Mouse (Mus musculus): ENCODE data around the gene Rufy2. TPM values are rescaled to one million over a fixed set of nuclear protein-coding genes. Genes with fewer than 3 reads are reported as not detected.

Rufy2 gene
- 19.3 TPM for polyA plus RNA-seq (2014; fragmentation: Illumina TruSeq; extraction: RNeasy Lipid Tissue Mini Kit (QIAGEN cat#74804); ENCODE audit: low replicate concordance)

DNA sequence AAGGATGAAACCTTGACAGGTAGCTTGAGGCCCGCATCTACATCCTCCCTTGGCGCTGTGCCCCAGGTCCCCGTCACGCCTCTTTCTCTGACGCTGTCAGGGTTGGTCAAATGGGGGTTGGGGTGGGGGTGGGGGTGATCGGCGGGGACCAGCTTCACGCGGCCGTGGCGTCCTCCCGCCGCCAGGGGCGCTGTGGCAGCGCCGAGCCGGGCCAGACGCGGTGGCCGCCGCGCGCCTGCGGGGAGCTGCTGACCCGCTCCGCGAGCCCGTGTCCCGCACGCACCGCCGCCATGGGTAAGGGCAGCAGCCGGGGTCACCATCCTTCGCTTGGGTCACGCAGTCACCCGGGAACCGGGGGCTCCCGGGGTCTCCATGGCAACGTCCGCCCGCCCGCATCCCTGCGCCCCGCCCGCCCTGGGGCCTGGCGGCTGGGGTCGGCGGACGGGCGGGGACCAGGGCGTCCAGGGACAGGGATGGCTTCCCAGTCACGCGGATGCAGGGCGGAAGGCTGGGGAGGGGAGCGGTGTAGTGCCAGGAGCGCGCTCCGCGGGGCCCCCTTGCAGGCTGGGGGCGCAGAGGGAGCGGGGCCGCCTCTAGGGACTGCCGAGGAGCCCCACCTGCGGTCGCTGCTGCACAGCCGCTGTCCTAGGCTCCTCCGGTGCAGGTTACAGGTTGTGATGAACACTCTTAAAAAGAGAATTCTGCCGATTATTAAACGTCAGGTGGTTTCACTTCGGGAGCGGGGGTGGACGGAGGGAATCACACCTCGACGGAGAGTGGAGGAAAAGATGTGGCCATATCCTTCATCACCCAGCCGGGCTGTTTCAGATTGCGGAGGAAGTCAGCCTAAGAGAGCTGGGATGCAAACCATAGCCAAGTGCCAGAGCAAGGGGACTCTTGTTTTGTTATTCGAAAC lies at the start of gene Rufy2:
Gene Rufy2, plus strand, starts transcription at position 185 of the 916 bp plus-strand sequence.

DNA sequence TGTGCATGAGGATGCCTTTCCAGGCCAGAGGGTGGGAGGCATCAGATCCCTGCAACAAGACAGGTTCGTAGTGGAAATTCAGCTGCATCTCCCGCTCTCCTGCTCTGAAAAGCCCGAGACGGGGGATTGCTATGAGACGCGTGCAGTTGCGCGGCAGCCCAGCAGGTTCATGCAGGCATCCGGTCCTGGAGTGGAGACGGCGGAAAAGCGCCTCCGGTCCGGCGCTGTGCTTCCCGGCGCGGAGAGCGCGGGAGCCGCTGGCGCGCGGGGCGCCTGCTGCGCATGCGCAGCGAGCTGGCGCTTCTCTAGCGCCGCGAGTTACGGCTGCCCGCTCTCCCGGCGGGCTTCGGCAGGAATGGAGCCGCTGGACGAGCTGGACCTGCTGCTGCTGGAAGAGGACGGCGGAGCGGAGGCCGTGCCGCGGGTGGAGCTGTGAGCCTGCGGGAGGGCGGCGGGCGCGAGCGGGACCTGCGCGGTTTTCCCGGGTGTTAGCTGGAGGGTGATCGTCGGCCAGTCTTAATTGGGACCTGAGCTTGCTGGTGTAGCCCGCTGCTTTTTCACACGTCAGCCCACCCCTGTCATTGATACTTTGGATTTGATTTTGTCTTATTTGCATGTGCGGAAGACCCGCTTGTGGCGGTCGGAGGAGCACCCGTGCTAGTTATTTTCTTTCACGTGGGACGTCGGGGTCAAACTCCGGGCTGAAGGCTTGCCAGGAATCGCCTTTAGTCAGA lies 33.1 kb upstream of the Rufy2 start, which contains the start of gene Dna2:
Gene Dna2, plus strand, starts transcription at position 289 of the 734 bp plus-strand sequence.

DNA sequence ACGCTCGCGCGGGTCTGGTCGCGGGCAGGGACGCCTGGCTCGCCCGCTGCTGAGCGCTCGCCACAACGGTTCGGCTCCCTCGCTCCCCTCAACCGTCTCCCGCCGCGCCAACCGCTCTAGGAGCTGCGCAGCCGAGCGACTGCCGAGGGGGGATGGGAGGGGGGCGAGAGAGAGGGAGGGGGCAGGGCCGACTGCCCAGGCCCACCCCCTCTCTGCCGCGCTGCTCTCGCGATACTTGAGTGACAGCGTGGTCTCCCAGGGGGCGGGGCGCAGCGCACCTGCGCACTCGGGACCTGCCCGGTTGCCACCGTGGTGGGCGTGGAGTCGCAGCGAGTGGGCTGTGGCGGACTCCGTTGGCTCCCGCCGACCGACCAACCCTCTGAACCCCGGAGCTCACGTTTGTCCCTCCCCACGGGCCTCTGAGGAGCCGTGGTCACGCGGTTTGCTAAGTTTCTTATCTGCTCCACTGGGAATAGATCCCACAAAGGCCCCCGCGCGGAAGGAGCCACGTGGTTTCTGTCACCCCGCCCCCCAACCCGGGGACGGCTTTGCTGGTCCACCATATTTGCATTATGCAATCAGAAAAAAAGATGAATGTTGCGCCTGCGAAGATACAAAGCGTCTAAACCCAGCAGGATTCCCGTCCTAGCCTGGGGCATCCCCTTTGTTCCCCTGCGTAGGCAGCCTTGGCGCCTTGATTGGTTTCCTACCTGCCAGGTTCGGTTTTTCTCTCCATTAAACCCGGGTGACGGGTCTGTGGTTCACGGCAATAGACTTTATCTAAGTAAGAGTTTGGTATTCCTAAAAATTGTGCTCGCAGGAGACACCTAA lies 43.9 kb downstream of the Rufy2 start, which contains the start of the genes Hnrnph3 and Pbld2:
Gene Hnrnph3, minus strand, starts transcription at position 469 of the 831 bp plus-strand sequence.
Gene Pbld2, plus strand, starts transcription at position 567 of the 831 bp plus-strand sequence.

DNA sequence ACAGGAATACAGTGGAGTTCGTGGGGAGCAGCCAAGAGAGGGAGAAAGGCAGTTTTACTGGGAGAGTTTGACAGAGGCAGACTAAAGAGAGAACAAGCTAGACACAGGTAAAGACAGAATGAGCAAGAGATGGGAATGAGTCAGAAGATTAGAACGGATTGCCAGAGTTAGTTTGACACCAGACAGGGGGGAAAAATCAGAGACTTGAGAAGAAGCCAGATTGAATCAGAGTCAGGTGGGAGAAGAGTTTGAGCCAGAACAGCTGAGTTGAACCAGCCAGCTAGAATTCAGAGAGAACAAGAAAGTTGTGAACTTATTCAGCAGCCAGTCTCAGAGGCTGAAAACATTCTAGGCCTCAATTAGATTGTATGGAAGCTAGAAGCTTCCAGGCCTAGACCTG lies 79.8 kb downstream of the Rufy2 start, which contains the start of gene Pbld1:
Gene Pbld1, plus strand, starts transcription at position 301 of the 400 bp plus-strand sequence.

Other genes starting within 250 kb of the Rufy2 start
- 192 TPM for gene Ccar1, start 187.9 kb upstream of the Rufy2 start, polyA plus RNA-seq (2014; fragmentation: Illumina TruSeq; extraction: RNeasy Lipid Tissue Mini Kit (QIAGEN cat#74804); ENCODE audit: low replicate concordance)
- gene Tet1, start 71.2 kb upstream of the Rufy2 start, polyA plus RNA-seq (2014; fragmentation: Illumina TruSeq; extraction: RNeasy Lipid Tissue Mini Kit (QIAGEN cat#74804); ENCODE audit: low replicate concordance), result 0.82 TPM
- 39.1 TPM for gene Slc25a16, start 59.6 kb upstream of the Rufy2 start, polyA plus RNA-seq (2014; fragmentation: Illumina TruSeq; extraction: RNeasy Lipid Tissue Mini Kit (QIAGEN cat#74804); ENCODE audit: low replicate concordance)
- 19.3 TPM for gene Dna2, start 33.2 kb upstream of the Rufy2 start, polyA plus RNA-seq (2014; fragmentation: Illumina TruSeq; extraction: RNeasy Lipid Tissue Mini Kit (QIAGEN cat#74804); ENCODE audit: low replicate concordance)
- 86.6 TPM for gene Hnrnph3, start 44.0 kb downstream of the Rufy2 start, polyA plus RNA-seq (2014; fragmentation: Illumina TruSeq; extraction: RNeasy Lipid Tissue Mini Kit (QIAGEN cat#74804); ENCODE audit: low replicate concordance)
- 141 TPM for gene Pbld2, start 44.1 kb downstream of the Rufy2 start, polyA plus RNA-seq (2014; fragmentation: Illumina TruSeq; extraction: RNeasy Lipid Tissue Mini Kit (QIAGEN cat#74804); ENCODE audit: low replicate concordance)
- gene Pbld1, start 79.9 kb downstream of the Rufy2 start, polyA plus RNA-seq (2014; fragmentation: Illumina TruSeq; extraction: RNeasy Lipid Tissue Mini Kit (QIAGEN cat#74804); ENCODE audit: low replicate concordance), result 13.6 TPM
- gene Atoh7, start 119.4 kb downstream of the Rufy2 start, polyA plus RNA-seq (2014; fragmentation: Illumina TruSeq; extraction: RNeasy Lipid Tissue Mini Kit (QIAGEN cat#74804); ENCODE audit: low replicate concordance), result 0.33 TPM
- gene Mypn, start 223.7 kb downstream of the Rufy2 start, polyA plus RNA-seq (2014; fragmentation: Illumina TruSeq; extraction: RNeasy Lipid Tissue Mini Kit (QIAGEN cat#74804); ENCODE audit: low replicate concordance), result not detected